Mouse (Mus musculus): ENCODE measurements around the gene Slc7a4. TPM values are rescaled to one million over a fixed set of nuclear protein-coding genes. Genes with fewer than 3 reads are reported as not detected.
"Not testable (repeated sequence)": the region's sequence is repeated elsewhere in the genome, so short reads cannot be mapped to it uniquely, and the experiment has no call there.

Gene Slc7a4
- polyA plus RNA-seq, 1 experiment from 2014 or later, result 53.9 TPM

- Histone ChIP-seq H3K36me3 (ENCODE audit: control insufficient read depth, insufficient read depth, low read length) (no peaks in the 10 kb centered on the region), H3K4me3 (ENCODE audit: low read length) (no peak overlapping the region), H3K9me3 (ENCODE audit: control insufficient read depth, low read length) (no peaks in the 10 kb centered on the region), H3K27me3 (replicated peaks; ENCODE audit: control insufficient read depth, insufficient read depth, low read length) (peaks cover 3% of the 10 kb centered on the region; the same call in 1 of the 2 replicates), H3K27ac (ENCODE audit: low read depth, low read length) (no peak overlapping the region), H3K4me2 (ENCODE audit: low read length) (no peak overlapping the region), H3K9ac (ENCODE audit: low read depth, low read length) (no peak overlapping the region), H3K4me1 (ENCODE audit: control insufficient read depth, insufficient read depth, low read depth, low read length) (peaks cover 18% of the 10 kb centered on the region)
- 91% methylated on average over 4 of the region's 4 CpGs for WGBS
- ATAC-seq, result no peak
Observed at GRCm38 (mm10) chr16:17556180-17556579, 26.8 kb downstream of the Slc7a4 start.

- ATAC-seq; H3K4me3 ChIP-seq (ENCODE audit: low read length); H3K27ac ChIP-seq (ENCODE audit: low read depth, low read length); H3K9ac ChIP-seq (ENCODE audit: low read depth, low read length); H3K27me3 ChIP-seq (replicated peaks; ENCODE audit: control insufficient read depth, insufficient read depth, low read length); H3K36me3 ChIP-seq (ENCODE audit: control insufficient read depth, insufficient read depth, low read length); H3K9me3 ChIP-seq (ENCODE audit: control insufficient read depth, low read length): not testable (repeated sequence)
- 14% methylated on average over 4 of the region's 4 CpGs for WGBS
- Histone ChIP-seq H3K4me2 (ENCODE audit: low read length) (peak overlapping the region; percentile 54; the same call in 1 of the 2 replicates), H3K4me1 (ENCODE audit: control insufficient read depth, insufficient read depth, low read depth, low read length) (peaks cover 13% of the 10 kb centered on the region)
Observed at GRCm38 (mm10) chr16:17554702-17555101, 28.3 kb downstream of the Slc7a4 start.

DNA sequence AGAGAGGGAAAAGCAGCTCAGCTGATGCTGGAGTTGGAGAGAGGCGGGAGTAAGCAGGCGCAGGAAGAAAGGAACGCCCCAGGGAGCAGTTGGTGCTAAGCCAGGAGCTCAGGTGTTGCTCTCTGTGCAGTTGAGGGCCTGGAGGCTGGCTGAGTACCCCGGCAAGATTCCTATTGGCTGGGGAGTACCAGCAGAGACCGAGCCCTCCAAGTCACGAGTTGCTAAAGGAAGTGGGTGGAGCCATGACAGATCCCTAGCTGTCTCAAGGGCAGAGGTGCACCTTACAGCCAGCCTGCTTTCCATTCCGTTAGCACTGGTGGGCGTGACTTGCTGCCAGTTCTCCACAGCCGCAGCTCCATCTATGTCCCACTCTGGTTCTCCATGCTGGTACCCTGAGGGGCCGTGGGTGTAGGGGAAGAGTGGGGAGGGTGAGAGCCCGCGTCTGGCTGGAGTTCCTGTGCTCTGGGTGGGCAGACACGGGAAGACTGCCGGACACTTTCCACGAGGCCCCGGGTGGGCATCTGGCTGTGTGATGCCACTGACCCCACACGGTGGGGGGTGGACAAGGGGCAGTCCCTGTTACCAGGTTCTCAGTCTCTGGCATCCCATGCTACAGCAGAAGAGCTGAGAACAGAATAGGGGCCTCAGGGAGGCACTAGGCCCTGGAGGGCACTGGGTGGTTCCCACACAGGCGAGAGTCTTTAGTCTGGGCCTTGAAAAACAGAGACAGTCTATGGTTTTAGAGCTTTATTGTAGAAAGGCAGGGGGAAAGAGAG lies 28.9 kb downstream of the Slc7a4 start:
- Histone ChIP-seq H3K4me1 (ENCODE audit: control insufficient read depth, insufficient read depth, low read depth, low read length) (peaks cover 13% of the 10 kb centered on the region), H3K36me3 (ENCODE audit: control insufficient read depth, insufficient read depth, low read length) (no peaks in the 10 kb centered on the region), H3K27me3 (replicated peaks; ENCODE audit: control insufficient read depth, insufficient read depth, low read length) (no peaks in the 10 kb centered on the region), H3K4me2 (ENCODE audit: low read length) (peak overlapping the region; percentile 54), H3K9me3 (ENCODE audit: control insufficient read depth, low read length) (no peaks in the 10 kb centered on the region), H3K9ac (ENCODE audit: low read depth, low read length) (peak overlapping the region; percentile 58), H3K27ac (ENCODE audit: low read depth, low read length) (peak overlapping the region; percentile 67), H3K4me3 (ENCODE audit: low read length) (peak overlapping the region; percentile 29)
- ATAC-seq, result peak; percentile 92
- WGBS, result 4% methylated on average over 18 of the region's 18 CpGs

DNA sequence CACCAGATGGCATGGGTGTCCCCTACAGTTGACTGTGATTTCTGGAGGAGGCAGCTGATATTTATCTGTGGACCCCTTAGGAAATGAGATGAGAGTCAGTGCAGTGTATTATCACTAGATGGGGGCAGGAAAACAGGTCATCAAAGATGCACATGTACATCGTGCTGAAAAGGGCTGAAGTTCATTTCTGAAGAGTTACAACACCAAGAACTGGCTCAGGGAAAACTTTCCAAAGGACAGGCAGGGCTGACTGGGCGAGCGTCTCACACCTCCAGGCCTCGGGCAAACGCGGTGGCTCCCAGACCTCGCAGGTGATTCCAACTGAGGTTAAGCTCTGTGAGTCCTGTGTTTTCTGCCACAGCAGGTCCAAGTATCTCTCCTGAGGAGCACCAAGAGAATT lies 30.2 kb downstream of the Slc7a4 start:
- no peak overlapping the region for H3K27ac ChIP-seq (ENCODE audit: low read depth, low read length)
- no peaks in the 10 kb centered on the region for H3K27me3 ChIP-seq (replicated peaks; ENCODE audit: control insufficient read depth, insufficient read depth, low read length)
- no peak for ATAC-seq
- H3K36me3 ChIP-seq (ENCODE audit: control insufficient read depth, insufficient read depth, low read length), result no peaks in the 10 kb centered on the region
- no peak overlapping the region for H3K4me2 ChIP-seq (ENCODE audit: low read length)
- H3K9ac ChIP-seq (ENCODE audit: low read depth, low read length), result no peak overlapping the region
- peaks cover 8% of the 10 kb centered on the region for H3K4me1 ChIP-seq (ENCODE audit: control insufficient read depth, insufficient read depth, low read depth, low read length)
- no peak overlapping the region for H3K4me3 ChIP-seq (ENCODE audit: low read length)
- H3K9me3 ChIP-seq (ENCODE audit: control insufficient read depth, low read length), result no peaks in the 10 kb centered on the region
- 91% methylated on average over 7 of the region's 7 CpGs for WGBS

GRCm38 (mm10) chr16:17542632-17543031 lies 40.4 kb downstream of the Slc7a4 start:
- WGBS, result 84% methylated on average over 2 of the region's 2 CpGs
- Histone ChIP-seq H3K27me3 (replicated peaks; ENCODE audit: control insufficient read depth, insufficient read depth, low read length) (no peaks in the 10 kb centered on the region), H3K9me3 (ENCODE audit: control insufficient read depth, low read length) (no peaks in the 10 kb centered on the region), H3K4me2 (ENCODE audit: low read length) (no peak overlapping the region), H3K4me1 (ENCODE audit: control insufficient read depth, insufficient read depth, low read depth, low read length) (no peaks in the 10 kb centered on the region), H3K27ac (ENCODE audit: low read depth, low read length) (no peak overlapping the region), H3K36me3 (ENCODE audit: control insufficient read depth, insufficient read depth, low read length) (no peaks in the 10 kb centered on the region), H3K4me3 (ENCODE audit: low read length) (no peak overlapping the region), H3K9ac (ENCODE audit: low read depth, low read length) (no peak overlapping the region)
- ATAC-seq, result no peak

GRCm38 (mm10) chr16:17536584-17536983 lies 46.4 kb downstream of the Slc7a4 start:
- H3K9ac ChIP-seq (ENCODE audit: low read depth, low read length), result no peak overlapping the region
- ATAC-seq, result no peak

DNA sequence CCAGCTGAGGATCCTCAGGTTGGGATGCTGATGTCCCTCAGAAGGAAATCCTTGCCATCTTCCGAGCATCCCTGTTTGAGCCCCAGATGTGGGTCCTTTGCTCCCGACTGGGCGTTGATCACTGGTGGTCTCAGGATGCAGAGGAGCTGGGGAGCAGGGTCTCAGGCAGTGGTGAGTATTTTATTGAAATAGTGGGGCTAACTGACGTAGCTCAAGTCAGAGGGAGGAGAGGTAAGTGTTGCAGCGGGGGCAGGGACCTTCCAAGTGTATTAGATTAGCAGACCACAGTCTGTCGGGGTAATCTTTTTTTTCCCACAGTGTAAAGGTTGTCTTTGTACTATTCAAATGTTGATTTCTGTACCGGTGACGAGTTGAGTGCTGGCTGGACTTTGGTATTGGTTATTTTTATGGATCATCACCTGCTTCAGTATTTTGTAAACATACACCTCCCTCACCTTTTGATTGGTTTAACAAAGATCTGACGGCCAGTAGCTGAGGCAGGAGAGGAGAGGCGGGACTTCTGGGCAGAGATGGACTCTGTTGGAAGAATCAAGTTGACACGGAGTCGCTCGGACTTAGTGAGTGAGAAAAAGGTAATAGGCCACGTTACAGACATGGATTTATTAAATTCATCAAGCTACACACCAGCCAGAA lies 50.2 kb downstream of the Slc7a4 start:
- Histone ChIP-seq H3K27me3 (replicated peaks; ENCODE audit: control insufficient read depth, insufficient read depth, low read length) (no peaks in the 10 kb centered on the region), H3K36me3 (ENCODE audit: control insufficient read depth, insufficient read depth, low read length) (peaks cover 4% of the 10 kb centered on the region), H3K4me1 (ENCODE audit: control insufficient read depth, insufficient read depth, low read depth, low read length) (peaks cover 15% of the 10 kb centered on the region), H3K9me3 (ENCODE audit: control insufficient read depth, low read length) (no peaks in the 10 kb centered on the region), H3K4me2 (ENCODE audit: low read length) (no peak overlapping the region), H3K9ac (ENCODE audit: low read depth, low read length) (no peak overlapping the region), H3K4me3 (ENCODE audit: low read length) (no peak overlapping the region), H3K27ac (ENCODE audit: low read depth, low read length) (no peak overlapping the region)
- 74% methylated on average over 14 of the region's 14 CpGs for WGBS
- no peak for ATAC-seq

More at GRCm38 (mm10) chr16:17536584-17536983, 46.4 kb downstream of the Slc7a4 start:
- H3K4me2 ChIP-seq (ENCODE audit: low read length), result no peak overlapping the region
- H3K36me3 ChIP-seq (ENCODE audit: control insufficient read depth, insufficient read depth, low read length), result no peaks in the 10 kb centered on the region
- H3K4me3 ChIP-seq (ENCODE audit: low read length), result no peak overlapping the region
- WGBS, result 89% methylated on average over 3 of the region's 3 CpGs
- H3K4me1 ChIP-seq (ENCODE audit: control insufficient read depth, insufficient read depth, low read depth, low read length), result peaks cover 6% of the 10 kb centered on the region
- no peak overlapping the region for H3K27ac ChIP-seq (ENCODE audit: low read depth, low read length)
- no peaks in the 10 kb centered on the region for H3K27me3 ChIP-seq (replicated peaks; ENCODE audit: control insufficient read depth, insufficient read depth, low read length)
- H3K9me3 ChIP-seq (ENCODE audit: control insufficient read depth, low read length), result no peaks in the 10 kb centered on the region

DNA sequence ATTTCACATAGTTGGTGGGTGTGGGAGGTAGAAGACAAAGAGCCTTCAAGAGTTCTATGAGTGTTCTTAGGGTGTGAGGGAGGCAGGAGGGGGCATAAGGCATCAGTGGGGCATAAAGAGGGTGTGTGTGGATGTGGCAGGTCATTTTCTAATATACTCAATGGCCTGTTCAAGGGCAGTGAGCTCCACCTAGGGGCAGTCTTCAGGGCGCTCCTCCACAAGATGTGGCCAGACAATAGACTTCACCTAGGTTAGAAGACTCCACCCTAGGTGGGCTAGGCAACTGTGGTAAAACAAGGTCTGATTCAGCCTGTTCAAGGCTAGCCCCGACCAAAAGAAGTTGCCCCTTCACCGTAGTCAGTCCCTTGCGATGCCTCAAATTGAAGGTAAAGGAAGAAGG lies 50.7 kb downstream of the Slc7a4 start:
- no peak for ATAC-seq
- H3K27ac ChIP-seq (ENCODE audit: low read depth, low read length), result no peak overlapping the region
- WGBS, result 59% methylated on average over 4 of the region's 4 CpGs

DNA sequence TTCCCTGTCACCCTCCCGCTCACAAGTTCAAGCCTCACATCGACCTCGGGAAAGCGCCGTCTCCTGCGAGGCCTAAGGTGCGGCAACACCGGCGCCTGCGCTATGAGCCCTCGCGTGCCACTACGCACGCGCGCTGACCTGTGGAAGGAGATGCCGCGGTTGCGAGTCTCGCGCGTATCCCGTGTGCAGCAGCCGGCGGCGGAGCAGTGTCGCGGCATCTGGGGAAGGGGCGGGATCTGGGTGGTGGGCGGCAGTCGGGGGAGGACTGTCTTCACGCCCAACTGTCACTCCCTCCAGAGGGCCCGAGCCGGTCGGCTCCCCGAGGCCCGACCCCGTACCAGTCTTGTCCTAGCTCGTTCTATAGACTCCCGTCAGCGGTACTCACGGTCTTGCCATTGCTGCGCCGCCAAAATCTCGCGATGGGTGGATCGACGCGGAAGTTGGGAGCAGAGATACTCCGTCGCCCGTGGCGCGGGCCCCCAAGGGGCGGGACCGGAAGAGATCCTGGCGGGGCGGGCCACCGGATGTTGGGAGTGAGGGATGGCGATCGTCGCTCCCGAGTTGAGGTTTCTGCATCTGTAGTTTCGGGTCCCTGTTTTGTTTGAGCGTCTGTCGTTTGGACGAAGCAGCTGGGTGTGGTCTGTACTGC lies 52.2 kb downstream of the Slc7a4 start, which contains the start of gene Thap7:
TSS of gene Thap7 (minus strand) at position 497 of the 649 bp plus-strand sequence.
- WGBS, result under 1% methylated on average over 67 of the region's 67 CpGs
- H3K4me3 ChIP-seq (ENCODE audit: low read length), result peak within 1 kb of the TSS; percentile 65
- peaks cover 15% of the 10 kb centered on the region for H3K4me1 ChIP-seq (ENCODE audit: control insufficient read depth, insufficient read depth, low read depth, low read length)
- H3K36me3 ChIP-seq (ENCODE audit: control insufficient read depth, insufficient read depth, low read length), result peaks cover 18% of the 10 kb centered on the region
- no peaks in the 10 kb centered on the region for H3K9me3 ChIP-seq (ENCODE audit: control insufficient read depth, low read length)
- ATAC-seq, result peak; percentile 98
- H3K9ac ChIP-seq (ENCODE audit: low read depth, low read length), result peak within 1 kb of the TSS; percentile 83
- peak within 1 kb of the TSS; percentile 98 for H3K27ac ChIP-seq (ENCODE audit: low read depth, low read length)
- no peaks in the 10 kb centered on the region for H3K27me3 ChIP-seq (replicated peaks; ENCODE audit: control insufficient read depth, insufficient read depth, low read length)
- peak within 1 kb of the TSS; percentile 71 for H3K4me2 ChIP-seq (ENCODE audit: low read length)

More for the DNA sequence above, 50.7 kb downstream of the Slc7a4 start:
- H3K9me3 ChIP-seq (ENCODE audit: control insufficient read depth, low read length), result no peaks in the 10 kb centered on the region
- no peak overlapping the region for H3K4me2 ChIP-seq (ENCODE audit: low read length)
- peaks cover 15% of the 10 kb centered on the region for H3K4me1 ChIP-seq (ENCODE audit: control insufficient read depth, insufficient read depth, low read depth, low read length)
- H3K27me3 ChIP-seq (replicated peaks; ENCODE audit: control insufficient read depth, insufficient read depth, low read length), result no peaks in the 10 kb centered on the region
- H3K4me3 ChIP-seq (ENCODE audit: low read length), result no peak overlapping the region
- H3K9ac ChIP-seq (ENCODE audit: low read depth, low read length), result no peak overlapping the region
- peaks cover 9% of the 10 kb centered on the region for H3K36me3 ChIP-seq (ENCODE audit: control insufficient read depth, insufficient read depth, low read length)

Measured in hindbrain, embryonic 16.5 days (tissue).